Mouse (Mus musculus) Patski (cell line): ENCODE results near the gene Tmem119. TPM values are rescaled to one million over a fixed set of nuclear protein-coding genes. Genes with fewer than 3 reads are reported as not detected.

Experiments
- ATAC-seq: fragments of 100-300 bp; one replicate; pipeline ENCODE4 v1.8.0; 2021
- CTCF ChIA-PET: fragments of 350-600 bp; sonication (Branson Sonifier 250); formaldehyde crosslinking; loops from one replicate; lab custom pipeline; 2022; ENCODE audit warnings: inconsistent platforms; lab: Charles Lee
- POLR2A ChIA-PET: fragments of 350-600 bp; sonication (Branson Sonifier 250); formaldehyde crosslinking; loops from one replicate; lab custom pipeline; 2022; ENCODE audit warnings: antibody characterized with exemption, inconsistent platforms; lab: Charles Lee
- DNase-seq: peaks from one replicate; pipeline ENCODE4 v3.0.0-alpha.2; 2011; ENCODE audit warnings: low read depth, low spot score
- H3K27me3 ChIP-seq: fragments of 371-371 bp; one replicate; pipeline ENCODE4 v1.5.1; 2021
- CTCF ChIP-seq: fragments of 100-300 bp; IDR thresholded peaks from one replicate; pipeline ENCODE4 v1.5.1; 2021
- in situ Hi-C: fragments of 300-500 bp; cut with MboI; formaldehyde crosslinking; loops from 3 replicates; pipeline ENCODE4 v1.11.1; 2018; ENCODE audit warnings: low pct_unique_long_range_greater_than_20kb, mixed read lengths
- polyA plus RNA-seq: library from polyadenylated mRNA; unstranded; gene quantifications from one replicate; pipeline ENCODE4 v1.2.3, GENCODE M21; 2021

Tmem119 gene
- not detected for polyA plus RNA-seq

DNA sequence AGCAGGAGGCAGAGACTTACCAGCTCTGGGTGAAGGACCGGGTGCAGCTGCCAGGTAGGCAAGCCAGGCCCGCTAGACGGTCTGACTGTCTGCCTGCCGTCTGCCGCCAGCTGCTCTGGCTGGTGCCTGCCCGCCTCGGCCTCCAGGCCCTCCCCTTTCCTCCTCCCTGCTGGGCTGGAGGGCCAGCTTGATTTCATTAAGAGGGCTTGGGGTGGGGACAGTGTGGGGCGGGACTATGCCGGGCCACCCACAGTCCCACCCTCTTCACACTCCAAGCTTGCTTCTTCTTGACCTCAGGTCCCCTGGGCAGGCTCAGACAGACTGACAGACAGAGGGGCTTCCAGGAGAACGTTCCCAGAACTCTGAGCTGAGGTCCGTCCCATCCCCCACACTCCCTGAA is at the start of gene Tmem119:
Gene Tmem119 (minus strand): TSS at position 237 of the 400 bp plus-strand sequence.
- TF ChIP-seq CTCF: no peak
- CTCF ChIA-PET: interaction anchor here (1.6 kb wide), 1 partner anchor 15 kb away, joined by 4 read pairs; no protein-coding TSS in a partner anchor
- POLR2A ChIA-PET: interaction anchor here (1.0 kb wide), 1 partner anchor 17 kb away, joined by 3 read pairs; no protein-coding TSS in a partner anchor
- ATAC-seq (no peak), DNase-seq (no peak)
- in situ Hi-C loops: no loop called here
- peaks cover 8% of the 10 kb centered on the region for H3K27me3 ChIP-seq

DNA sequence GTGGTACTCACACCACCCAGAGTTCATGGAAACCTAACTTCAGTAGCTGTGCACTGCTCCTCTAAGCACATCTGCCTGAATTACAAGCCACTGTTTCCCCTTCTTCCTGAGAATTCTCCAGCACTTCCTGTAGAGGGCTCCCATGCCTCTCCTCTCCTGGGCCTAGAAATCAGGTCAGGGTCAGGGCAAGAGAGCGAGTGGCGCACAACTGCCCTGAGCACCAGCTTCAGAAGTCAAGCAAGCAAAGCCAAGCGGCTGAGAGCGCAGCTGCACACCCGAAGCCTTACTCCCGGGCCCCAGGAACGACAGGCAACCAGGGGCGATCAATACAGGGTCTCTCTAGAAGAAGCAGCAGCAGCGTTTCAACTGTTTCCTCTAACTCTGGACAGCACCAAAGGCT is 47.3 kb upstream of the Tmem119 start:
- in situ Hi-C loops: no loop called here
- DNase-seq: no peak
- no peak for ATAC-seq
- ChIA-PET POLR2A (no interaction called here), CTCF (interaction anchor here (1.2 kb wide), 1 partner anchor 105 kb away, joined by 3 read pairs; no protein-coding TSS in a partner anchor)
- TF ChIP-seq CTCF: no peak
- H3K27me3 ChIP-seq: no peaks in the 10 kb centered on the region

DNA sequence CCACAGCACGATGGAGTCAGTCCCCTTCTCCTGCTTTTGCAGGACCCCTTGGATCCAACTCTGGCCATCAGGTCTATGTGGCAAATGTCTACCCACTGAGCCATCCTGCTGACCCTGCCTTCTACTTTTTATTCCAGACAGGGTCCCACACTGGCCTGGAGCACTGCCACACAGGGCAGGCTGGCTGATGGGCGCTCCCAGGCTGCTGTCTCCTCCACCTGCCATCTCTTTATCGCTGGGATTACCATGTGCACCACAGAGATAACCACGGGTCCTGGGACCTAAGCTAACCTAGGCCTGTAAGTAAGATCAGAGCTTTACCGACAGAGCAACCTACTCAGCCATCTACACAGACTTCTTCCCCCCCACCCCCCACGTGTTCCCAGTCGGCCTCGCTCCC is 46.3 kb upstream of the Tmem119 start:
- CTCF ChIA-PET: interaction anchor here (1.1 kb wide), 1 partner anchor 62 kb away, joined by 3 read pairs; the partner anchor contains the start of gene Coro1c
- POLR2A ChIA-PET: interaction anchor here (0.5 kb wide), 1 partner anchor 11 kb away, joined by 3 read pairs; no protein-coding TSS in a partner anchor
- in situ Hi-C loops: no loop called here
- no peak for DNase-seq
- no peak for TF ChIP-seq CTCF
- ATAC-seq: no peak
- H3K27me3 ChIP-seq: no peaks in the 10 kb centered on the region

DNA sequence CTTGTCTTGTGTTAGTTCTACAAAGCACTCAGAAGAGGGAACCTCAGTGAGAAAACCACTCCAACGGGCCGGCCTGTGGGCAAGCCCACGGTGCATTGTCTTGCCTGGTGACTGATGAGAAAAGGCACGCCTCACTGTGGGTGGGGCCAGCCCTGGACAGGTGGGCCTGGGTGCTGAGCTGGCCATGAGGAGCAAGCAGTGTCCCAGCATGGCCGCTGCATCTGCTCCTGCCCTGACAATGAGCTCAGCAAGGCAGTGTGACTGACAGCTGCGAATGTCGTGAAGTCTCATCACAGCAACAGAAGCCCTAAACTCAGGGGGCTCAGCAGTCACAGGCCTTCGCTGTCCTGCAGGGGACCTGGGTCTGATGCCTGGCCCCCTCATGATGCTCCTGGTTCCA is 45.3 kb upstream of the Tmem119 start:
- in situ Hi-C loops: no loop called here
- POLR2A ChIA-PET: no interaction called here
- ATAC-seq (no peak), DNase-seq (no peak)
- H3K27me3 ChIP-seq: no peaks in the 10 kb centered on the region
- no peak for TF ChIP-seq CTCF
- CTCF ChIA-PET: interaction anchor here (1.1 to 1.5 kb wide), 2 partner anchors 63 to 88 kb away, joined by 3 to 4 read pairs; partner anchors contain the start of gene Coro1c

GRCm38 (mm10) chr5:113844721-113845120 is 44.4 kb upstream of the Tmem119 start:
- POLR2A ChIA-PET: no interaction called here
- CTCF ChIA-PET: interaction anchor here (0.6 to 1.5 kb wide), 6 partner anchors 9 to 89 kb away, joined by 3 to 5 read pairs (median 3); no protein-coding TSS in a partner anchor
- ATAC-seq (no peak), DNase-seq (no peak)
- no peaks in the 10 kb centered on the region for H3K27me3 ChIP-seq
- no peak for TF ChIP-seq CTCF
- in situ Hi-C loops: no loop called here

DNA sequence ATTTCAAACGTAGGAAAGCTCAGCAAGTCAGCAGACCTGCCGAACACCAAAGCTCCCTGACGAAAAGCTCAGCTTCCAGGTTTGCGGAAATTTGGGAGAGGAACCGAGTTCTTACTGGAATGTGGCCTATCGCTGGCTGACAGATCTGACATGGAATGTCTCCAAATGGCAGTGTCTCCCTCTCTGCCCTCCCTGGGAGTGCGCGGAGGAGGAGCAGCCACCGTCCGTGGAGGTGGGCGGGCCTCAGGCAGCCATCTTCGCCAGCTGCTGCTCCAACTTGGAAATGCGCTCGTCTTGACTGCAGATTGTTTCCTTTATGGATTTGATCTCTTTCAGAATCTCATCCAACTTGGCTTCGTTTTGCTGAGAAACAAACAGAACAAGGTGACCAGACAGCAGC is 43.8 kb upstream of the Tmem119 start:
- DNase-seq (no peak), ATAC-seq (no peak)
- no peaks in the 10 kb centered on the region for H3K27me3 ChIP-seq
- no peak for TF ChIP-seq CTCF
- ChIA-PET CTCF (interaction anchor here (0.8 to 1.1 kb wide), 3 partner anchors 19 to 36 kb away, joined by 3 read pairs; no protein-coding TSS in a partner anchor), POLR2A (no interaction called here)
- in situ Hi-C loops: no loop called here

- in situ Hi-C loops: no loop called here
- DNase-seq: no peak
- ChIA-PET POLR2A (no interaction called here), CTCF (interaction anchor here (0.9 kb wide), 1 partner anchor 136 kb away, joined by 3 read pairs; no protein-coding TSS in a partner anchor)
- no peaks in the 10 kb centered on the region for H3K27me3 ChIP-seq
- no peak for ATAC-seq
- no peak for TF ChIP-seq CTCF
These were observed 42.6 kb upstream of the Tmem119 start for GRCm38 (mm10) chr5:113842906-113843305.

DNA sequence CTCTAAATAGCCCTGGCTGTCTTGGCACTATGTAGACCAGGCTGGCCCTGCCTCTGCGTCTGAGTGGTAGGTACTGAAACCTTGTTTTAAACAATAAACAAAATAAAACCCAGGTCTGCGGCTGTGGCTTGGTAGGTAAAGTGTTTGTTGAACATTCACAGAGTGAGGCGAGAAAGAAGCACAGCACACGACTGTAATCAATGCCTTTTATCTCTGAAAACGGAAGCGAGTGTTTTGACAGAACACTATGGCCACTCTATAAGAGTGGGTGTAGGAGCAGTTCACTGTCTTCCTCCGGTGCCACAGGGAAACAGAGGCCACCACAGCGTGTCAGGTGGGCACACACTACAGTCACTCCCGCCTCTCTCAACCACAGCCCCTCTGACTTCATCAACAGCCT is 41.9 kb upstream of the Tmem119 start:
- in situ Hi-C loops: no loop called here
- DNase-seq (no peak), ATAC-seq (no peak)
- POLR2A ChIA-PET: no interaction called here
- CTCF ChIA-PET: no interaction called here
- TF ChIP-seq CTCF: no peak
- no peaks in the 10 kb centered on the region for H3K27me3 ChIP-seq

GRCm38 (mm10) chr5:113841243-113842225 is 41.2 kb upstream of the Tmem119 start:
- no peak for DNase-seq
- in situ Hi-C loops: no loop called here
- ATAC-seq: no peak
- no peak for TF ChIP-seq CTCF
- no peaks in the 10 kb centered on the region for H3K27me3 ChIP-seq
- CTCF ChIA-PET: no interaction called here
- POLR2A ChIA-PET: no interaction called here

DNA sequence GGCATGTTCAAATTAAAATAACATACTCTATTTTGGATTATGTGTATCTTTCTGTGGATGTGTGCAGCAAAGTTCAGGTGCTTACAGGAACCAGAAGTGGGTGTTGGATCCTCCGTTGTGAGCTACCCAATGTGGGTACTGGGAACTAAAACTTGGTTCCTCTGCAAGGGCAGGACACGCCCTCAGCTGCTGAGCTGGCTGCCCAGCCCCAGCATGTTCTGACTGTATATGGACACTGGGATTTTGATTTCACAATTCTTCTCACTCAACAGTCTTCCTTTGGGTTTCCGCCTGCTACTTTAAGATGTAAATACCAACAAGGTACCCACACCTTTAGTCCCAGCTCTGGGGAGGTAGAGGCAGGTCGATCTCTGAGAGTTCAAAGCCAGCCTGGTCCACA is 40.1 kb upstream of the Tmem119 start:
- ATAC-seq (no peak), DNase-seq (no peak)
- POLR2A ChIA-PET: no interaction called here
- no peak for TF ChIP-seq CTCF
- CTCF ChIA-PET: interaction anchor here (1.4 to 1.6 kb wide), 2 partner anchors 67 to 93 kb away, joined by 3 to 4 read pairs; no protein-coding TSS in a partner anchor
- H3K27me3 ChIP-seq: no peaks in the 10 kb centered on the region
- in situ Hi-C loops: no loop called here
